Mouse (Mus musculus): Measurements from ENCODE around the gene Crb1. TPM values are rescaled to one million over a fixed set of nuclear protein-coding genes. Genes with fewer than 3 reads are reported as not detected.
"Not testable (repeated sequence)": the region's sequence is repeated elsewhere in the genome, so short reads cannot be mapped to it uniquely, and the experiment has no call there.

Gene Crb1
- total RNA-seq (2014; fragmentation: Nextera tagmentation) (not detected in 2 replicates), total RNA-seq (2017) (not detected in 2 replicates)

DNA sequence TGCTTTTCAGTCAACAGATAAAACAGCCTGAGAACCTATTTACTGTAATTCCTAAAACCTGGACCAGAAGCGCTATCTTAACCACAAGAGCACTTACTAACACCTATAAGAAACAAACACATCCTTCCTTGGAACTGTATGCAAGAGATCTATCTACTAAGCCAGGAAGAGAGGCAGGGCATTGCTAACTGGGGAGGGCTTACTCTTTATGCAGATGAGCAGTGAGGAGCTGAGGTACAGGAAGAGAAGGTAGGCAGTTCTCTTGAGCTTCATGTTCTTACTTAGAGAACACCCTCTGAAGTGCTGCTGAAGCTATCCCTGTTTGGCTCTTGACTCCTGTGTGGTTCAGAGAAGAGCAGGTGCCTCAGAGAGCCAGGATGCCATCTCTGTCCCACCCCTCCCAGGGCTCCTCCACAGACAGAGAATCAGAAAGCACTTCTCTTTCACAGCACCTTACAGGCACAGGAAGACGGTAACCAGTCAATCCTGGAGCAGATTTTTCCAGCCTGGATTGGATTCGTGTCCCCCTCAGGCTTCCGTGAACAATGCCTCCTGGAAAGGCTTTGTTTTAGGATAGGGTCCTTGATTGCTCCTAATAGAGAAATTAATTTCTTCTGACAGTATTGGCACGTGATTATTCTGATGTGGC, at the start of gene Crb1:
Gene Crb1 (minus strand): TSS at position 463 of the 649 bp plus-strand sequence.
- no peak; the same call in 1 of the 2 replicates for ATAC-seq (replicated peaks; ENCODE audit: low FRiP score, low TSS enrichment, poor library complexity, severe bottlenecking)

DNA sequence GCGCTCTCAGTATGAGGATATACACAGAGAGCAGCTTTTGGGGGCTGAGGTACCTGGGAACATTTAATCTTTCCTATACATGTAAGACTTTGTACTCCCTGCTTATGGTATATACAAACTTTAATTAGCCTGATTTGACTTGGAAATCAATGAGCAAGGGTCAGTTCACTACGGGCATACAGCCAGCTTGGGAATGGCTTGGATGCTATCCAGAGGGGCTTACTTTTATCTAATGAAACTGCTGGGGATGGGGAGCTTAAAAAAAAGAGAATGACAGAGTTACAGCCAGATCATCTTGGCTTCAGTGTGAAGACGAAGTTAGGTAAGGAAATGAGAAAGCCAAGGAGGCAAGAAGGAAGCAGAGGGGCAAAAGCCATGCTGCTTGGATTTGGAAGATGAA, 48.1 kb upstream of the Crb1 start:
- ATAC-seq (replicated peaks; ENCODE audit: low FRiP score, low TSS enrichment, poor library complexity, severe bottlenecking): no peak

DNA sequence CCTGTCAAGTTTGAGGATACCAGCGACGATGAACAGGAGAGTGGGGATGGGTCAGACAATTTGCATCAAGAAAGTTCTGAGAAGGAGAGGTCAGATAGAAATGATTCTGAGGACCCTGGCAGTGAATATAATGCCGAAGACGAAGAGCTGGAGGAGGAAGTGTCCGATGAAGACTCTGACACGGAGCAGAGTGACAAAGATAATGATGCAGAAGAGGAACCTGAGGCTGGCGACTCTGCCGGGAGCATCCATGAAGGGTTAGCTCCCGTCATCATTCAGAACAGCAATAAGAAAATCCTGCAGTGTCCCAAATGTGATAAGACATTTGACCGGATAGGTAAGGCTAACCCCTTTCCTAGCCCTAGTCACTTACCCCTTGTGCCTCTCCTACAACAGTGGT, 47.0 kb upstream of the Crb1 start:
- ATAC-seq (replicated peaks; ENCODE audit: low FRiP score, low TSS enrichment, poor library complexity, severe bottlenecking): no peak

DNA sequence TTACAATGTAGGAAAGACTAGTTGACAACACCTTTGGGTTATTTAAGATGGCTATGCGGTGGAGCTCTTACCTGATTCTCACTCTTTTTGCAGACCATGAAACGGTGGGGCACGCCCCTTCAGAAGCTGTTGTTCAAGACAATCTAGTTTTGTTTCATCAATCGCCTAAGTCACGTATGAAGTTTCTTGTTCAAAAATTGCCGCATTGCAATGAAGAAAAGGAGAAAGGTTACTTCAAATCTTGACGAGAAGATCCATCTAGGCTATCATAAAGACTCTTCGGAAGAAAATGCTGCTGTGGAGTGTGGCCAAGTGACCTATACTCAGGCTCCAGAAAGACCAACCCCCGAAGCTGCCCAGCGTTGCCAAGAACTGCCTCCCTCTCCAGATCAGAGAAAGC, 46.0 kb upstream of the Crb1 start:
- peak; percentile 50 for ATAC-seq (replicated peaks; ENCODE audit: low FRiP score, low TSS enrichment, poor library complexity, severe bottlenecking)

DNA sequence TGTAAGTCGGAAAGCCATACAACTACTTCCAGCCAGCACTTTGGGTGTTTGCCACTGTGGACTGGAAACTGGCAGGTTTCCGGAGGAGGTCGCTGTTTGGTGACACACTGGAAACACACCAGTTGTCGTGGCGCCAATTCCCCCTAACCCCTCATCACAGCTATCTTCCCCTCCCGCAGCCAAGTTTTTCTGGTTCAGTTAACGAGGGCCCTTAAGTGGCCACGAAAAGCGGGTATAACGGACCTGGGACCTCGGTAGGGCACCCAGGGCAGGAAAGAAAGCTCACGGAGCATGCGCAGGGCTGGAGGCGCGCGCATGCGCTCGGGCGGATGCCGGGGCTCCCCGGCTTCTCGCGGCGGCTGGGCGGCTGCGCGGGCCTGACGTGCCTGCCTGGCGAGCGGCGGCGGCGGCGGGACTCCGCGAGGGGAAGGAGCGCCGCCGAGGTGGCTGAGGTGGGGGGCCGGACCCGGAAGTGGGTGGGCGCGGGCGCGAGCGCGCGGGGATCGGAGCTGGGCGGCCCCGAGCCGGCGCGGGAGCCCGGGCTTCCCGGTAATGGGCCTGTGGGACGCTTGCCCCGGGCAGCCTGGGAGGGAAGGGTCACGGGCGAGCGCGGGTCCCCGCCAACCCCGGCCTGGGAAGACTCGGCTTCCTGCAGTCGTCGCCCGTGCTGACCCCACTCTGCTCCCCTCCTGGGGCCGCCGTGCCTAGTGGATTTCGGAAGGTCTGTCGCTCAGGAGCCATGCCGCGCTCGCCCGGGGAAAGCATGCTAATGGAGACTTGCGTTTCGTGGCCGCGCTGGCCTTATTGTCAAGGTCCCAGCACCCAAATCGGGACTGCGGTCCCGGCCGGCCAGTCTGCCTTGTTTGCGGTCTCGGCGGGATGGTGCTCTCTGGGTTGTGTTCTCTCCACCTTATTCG, 45.2 kb upstream of the Crb1 start, which contains the start of gene Zbtb41:
Gene Zbtb41 (plus strand): TSS at position 414 of the 917 bp plus-strand sequence.
- peak; percentile 86 for ATAC-seq (replicated peaks; ENCODE audit: low FRiP score, low TSS enrichment, poor library complexity, severe bottlenecking)

DNA sequence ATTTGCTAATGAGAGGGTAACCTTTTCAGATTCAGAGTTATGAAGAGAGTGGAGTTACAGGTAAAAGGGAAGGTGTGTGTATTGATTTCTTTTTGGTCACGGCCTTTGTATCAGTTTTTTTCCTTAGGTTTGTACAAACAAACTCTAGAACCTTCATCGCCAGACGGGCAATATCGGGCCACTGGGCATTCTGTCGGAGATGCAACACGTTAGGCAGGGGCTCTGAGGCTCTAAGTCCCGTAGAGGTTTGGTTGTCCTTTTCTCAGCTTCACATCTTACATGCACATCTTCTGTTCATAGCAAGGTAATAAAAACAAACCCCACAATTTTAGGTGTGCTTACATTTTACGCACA, 44.6 kb upstream of the Crb1 start:
- peak; percentile 47 for ATAC-seq (replicated peaks; ENCODE audit: low FRiP score, low TSS enrichment, poor library complexity, severe bottlenecking)

DNA sequence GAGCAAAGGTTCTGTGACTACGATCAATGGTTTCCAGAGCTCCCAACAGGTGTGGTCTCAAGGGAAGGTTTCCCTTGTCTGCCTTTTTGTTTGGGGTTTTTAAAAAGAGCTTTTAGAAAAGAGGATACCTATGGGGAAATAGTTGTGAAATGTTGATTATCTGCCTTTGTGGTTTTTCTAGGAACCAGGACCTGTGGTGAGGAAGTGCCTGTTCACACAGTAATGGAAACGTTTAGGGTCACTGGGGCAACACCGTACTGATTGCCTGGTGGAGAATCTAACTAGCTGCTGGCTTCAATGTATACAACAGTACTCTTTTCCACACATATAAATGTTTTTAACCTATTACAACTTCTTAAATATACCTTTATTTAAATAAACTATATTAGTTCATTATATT, 36.6 kb upstream of the Crb1 start:
- no peak for ATAC-seq (replicated peaks; ENCODE audit: low FRiP score, low TSS enrichment, poor library complexity, severe bottlenecking)

DNA sequence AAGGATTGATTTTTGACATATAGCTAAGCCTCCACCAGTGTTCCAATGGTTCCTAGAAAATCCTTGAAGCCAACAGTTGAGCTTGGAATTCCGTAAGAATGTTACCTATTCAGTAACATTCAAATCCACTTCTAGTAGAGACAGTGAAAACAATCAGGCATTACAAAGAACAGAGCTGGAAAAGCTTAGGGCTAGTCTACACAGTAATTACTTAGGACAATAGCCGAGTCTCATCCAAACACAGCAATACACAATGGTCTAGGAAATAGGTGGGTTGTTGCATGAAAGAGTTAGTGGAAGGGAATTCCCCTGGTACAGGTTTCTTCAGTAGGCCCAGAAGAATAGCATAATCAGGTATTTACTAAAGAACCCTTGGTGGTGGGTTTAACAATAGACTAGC, 35.5 kb upstream of the Crb1 start:
- not testable (repeated sequence) for ATAC-seq (replicated peaks; ENCODE audit: low FRiP score, low TSS enrichment, poor library complexity, severe bottlenecking)

DNA sequence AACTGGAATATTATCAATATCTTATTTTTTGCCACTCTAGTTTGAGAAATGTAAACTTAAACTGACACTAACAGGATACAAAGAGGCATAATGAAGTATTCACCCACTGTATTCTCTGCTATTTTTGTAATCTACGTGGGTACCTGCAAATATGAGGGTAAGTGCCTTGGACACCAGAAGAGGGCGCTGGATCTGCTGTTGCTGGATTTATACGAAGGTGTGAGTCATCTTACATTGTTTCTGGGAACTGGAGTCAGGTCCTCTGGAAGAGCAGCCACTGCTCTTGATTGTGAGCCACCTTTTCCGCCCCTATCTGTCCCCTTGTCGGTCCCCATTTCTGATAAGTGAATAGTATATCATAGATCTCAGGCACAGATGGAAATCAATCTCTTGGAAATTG, 30.8 kb upstream of the Crb1 start:
- ATAC-seq (replicated peaks; ENCODE audit: low FRiP score, low TSS enrichment, poor library complexity, severe bottlenecking): no peak

DNA sequence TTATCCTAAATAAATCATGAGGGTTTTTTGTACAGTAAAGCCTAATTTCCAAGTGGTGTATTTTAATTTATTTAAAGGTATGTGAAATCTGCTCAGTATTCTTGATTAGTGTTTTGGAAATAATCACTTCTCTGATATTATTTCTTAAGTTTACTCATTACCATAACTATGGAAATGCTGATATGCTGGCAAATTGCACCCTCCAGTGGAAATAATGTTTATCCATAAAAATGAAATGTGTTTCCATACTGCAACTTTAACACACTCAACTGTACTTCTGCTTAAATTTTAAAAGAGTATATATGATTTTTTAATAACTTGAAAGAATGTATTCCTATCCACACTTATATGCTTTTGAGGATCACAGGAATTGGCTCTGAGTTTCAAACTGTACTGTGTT, 28.9 kb upstream of the Crb1 start:
- no peak for ATAC-seq (replicated peaks; ENCODE audit: low FRiP score, low TSS enrichment, poor library complexity, severe bottlenecking)

DNA sequence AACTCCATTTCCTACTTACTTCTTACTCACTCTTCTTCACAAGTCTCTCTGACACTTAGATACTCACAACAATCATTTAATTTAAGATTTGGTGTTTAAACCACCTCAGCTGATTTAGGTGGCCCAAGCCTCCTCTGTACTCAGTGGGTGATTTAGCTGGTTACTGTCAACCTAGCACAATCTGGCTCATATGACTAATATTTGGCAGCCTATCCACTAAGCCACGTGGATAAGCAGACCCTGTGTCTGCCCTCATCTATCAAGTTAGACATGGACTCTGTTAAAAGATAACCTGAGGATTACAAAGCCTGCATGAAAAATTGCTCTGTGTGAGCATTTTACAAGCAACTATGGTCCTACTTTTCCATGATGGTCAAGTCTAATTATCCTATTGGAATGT, 19.7 kb upstream of the Crb1 start:
- no peak for ATAC-seq (replicated peaks; ENCODE audit: low FRiP score, low TSS enrichment, poor library complexity, severe bottlenecking)

DNA sequence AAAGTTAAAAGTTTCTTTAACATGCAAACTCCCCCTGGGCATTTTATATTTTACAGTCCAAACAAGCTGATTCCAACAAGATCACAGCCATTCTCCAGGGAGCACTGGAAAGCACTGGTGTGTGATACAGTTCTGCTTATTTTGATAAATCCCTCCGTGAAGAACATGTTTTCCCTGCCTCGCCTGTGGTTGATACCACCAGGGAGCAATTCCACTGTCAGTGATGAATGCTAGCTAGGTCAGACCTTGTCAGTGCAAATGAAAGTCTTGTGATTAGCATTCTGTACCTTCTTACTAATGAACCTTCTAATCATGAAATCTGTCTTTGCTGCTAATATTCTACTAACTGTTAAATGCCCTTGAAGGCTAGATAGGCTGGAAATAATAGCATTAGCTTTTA, 14.8 kb upstream of the Crb1 start:
- ATAC-seq (replicated peaks; ENCODE audit: low FRiP score, low TSS enrichment, poor library complexity, severe bottlenecking): no peak

DNA sequence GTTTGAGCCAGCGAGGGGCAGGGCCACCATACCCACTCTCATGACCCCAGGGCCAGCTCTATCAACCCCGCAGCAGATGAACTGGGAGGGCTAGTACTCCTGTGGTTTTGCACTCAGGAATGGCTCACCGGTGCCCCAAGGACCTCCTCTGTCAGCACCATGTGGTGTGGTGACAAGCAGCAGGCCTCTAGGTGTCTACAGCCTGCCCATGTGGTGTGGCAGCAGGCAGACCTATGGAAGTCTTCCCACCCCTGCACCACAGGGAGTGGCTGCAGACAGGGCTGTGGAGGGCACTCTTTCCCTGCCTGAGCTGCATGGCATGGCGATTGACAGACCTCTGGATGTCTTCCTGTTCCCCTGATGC, 2.7 kb upstream of the Crb1 start:
- no peak; the same call in 1 of the 2 replicates for ATAC-seq (replicated peaks; ENCODE audit: low FRiP score, low TSS enrichment, poor library complexity, severe bottlenecking)

DNA sequence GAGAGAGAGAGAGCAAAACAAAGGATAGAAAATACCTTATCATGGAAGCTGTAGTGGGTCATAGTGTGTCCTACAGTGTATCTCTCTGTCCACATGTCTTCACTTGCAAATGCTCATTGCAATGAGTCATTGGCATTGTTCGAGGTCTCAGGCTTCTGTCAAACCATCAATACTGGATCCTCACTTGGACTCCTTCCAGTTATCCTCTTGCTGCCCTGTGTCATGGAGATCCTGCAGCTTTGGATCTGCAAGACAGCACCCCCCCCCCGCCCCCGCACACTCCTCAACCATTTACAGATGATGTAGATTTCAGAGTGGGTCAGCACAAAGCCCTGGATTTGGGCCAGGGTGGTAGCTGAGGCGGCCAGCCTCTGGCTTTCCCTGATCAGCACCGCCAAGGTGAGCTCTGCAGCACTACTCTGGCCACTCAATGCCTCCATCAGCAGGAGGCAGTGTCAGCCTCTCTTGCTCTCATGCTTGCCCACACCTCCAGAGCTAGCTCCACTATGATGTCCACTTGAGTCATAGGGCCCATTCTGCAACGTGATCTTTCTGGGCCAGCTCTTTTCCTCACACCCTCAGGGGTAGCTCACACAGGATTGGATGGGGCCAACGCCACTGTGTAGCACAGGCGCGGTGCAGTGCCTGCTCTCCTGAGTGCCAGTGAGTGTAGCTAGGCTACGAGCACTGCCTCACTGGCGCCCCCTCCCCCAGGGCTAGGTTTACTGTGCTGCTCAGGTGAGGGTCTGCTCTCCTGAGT, 2.1 kb upstream of the Crb1 start:
- ATAC-seq (replicated peaks; ENCODE audit: low FRiP score, low TSS enrichment, poor library complexity, severe bottlenecking): no peak

DNA sequence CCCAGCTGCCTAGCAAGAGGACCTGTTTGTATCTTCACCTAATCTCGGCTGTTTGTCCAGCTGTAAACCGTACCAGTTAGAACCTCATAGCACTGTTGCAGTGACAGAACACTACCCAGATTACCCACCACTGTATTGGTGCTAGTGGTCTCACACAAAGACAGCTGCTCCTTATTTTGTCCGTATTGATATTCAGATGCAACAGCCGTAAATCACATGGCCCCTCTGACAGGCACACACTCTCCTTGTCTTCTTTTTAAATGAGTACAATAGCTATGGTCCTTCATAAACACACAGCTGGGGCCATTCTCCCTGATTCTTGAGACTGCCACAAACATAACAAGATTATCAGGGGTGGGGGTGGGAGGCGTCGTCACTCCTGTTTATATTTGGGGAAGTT, 1.0 kb downstream of the Crb1 start:
- no peak for ATAC-seq (replicated peaks; ENCODE audit: low FRiP score, low TSS enrichment, poor library complexity, severe bottlenecking)

DNA sequence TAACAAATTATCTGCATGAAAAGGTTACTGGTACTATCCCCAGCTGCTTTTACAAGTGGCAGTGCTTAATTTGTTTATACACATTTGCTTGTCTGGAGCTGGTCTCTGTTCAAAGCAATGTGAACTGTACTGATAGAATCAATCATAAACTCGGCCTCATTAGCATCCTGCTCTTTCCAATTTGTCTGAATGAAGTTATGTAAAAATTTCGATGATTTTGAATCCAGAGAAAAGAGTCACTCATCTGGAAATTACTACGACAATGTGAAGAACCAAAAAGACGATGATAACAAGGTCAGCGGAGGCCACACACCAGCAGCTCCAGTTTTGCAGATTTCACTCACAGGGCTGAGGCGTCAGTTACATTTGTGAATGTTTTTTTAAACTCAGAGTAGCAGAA, 5.6 kb downstream of the Crb1 start:
- no peak for ATAC-seq (replicated peaks; ENCODE audit: low FRiP score, low TSS enrichment, poor library complexity, severe bottlenecking)

DNA sequence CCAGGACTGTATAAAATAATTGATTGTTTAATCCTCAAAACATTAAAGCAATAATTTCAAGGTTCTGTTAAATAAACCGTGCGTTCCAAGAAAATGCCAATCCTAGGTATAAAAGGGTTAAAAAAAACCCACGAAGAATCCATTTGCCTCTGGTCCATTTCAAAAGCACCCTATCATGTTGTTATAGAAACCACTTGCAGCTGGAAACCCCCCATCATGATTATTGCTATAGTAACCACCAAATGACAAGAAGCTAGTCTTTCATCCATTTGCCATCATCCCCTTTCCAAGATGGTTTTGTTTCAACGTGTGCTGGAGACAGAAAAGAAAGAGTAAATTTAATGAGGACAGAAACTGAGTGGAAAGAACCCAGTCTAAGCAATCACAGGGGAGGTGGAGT, 28.3 kb downstream of the Crb1 start:
- no peak for ATAC-seq (replicated peaks; ENCODE audit: low FRiP score, low TSS enrichment, poor library complexity, severe bottlenecking)

DNA sequence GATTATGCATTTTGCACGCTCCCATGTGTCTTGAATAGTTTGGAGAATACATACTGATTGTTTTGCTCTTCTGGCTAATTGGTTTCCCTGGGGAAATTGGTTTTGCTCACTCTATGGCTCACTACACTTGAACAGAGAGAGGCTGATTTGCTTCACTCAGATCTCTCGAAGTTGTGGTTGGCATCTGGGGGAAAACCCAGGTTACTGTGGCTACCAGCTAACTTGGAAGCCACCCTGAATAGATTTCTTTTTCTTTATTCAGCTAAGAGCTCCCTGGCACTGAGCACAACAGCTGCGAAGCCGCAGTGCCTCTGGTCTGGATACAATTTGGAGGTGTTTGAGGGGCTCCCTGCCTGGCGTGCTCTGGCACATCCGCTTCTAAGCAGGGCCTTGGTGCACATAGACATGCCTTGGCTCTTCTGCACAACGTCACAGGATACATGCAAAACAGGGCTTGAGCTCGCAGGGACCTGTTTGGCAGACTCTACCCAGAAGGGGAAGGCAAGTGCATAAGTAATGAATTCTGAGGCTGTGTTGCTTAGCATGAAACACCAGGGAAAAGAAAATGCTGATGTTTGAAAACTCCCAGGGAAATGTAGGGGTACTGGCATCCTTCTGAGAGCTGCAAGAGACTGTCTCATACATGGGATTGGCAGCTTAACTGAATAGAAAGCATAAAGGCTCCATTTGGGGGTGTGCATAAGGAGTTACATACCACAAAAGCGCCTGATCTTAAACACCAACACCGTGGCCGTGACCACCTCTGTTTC, 30.1 kb downstream of the Crb1 start:
- ATAC-seq (replicated peaks; ENCODE audit: low FRiP score, low TSS enrichment, poor library complexity, severe bottlenecking): no peak

DNA sequence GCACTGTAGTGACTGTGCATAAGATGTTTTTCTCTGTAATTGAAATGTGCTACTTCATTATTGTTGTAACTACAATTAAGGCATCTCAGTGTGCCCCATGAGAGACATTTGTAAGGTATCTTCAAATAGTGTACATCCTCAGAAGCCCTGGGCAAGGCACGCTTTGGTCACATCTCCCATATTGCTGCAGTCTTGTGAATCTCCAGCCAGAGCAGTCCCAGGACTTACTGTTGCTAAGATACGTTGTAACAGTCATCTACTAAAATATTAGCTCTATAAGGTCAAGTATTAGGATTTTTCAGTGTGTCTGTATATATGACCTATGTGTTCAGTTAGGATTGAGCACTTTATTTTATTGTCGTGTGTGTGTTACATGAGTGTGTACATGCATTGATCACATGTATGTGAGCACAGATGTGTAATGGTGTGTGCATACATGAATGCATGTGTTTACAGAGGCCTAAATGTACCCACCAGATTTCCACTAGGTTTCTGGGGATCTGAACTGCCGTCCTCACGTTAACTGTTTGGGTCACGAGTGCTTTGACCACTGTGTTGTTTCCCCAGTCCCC, 30.8 kb downstream of the Crb1 start:
- no peak for ATAC-seq (replicated peaks; ENCODE audit: low FRiP score, low TSS enrichment, poor library complexity, severe bottlenecking)

Measured in megakaryocyte-erythroid progenitor cell, adult 5-6 weeks (primary cell).